ENCODE assay signal across 21 mouse cellular contexts in the genomic region with DNA sequence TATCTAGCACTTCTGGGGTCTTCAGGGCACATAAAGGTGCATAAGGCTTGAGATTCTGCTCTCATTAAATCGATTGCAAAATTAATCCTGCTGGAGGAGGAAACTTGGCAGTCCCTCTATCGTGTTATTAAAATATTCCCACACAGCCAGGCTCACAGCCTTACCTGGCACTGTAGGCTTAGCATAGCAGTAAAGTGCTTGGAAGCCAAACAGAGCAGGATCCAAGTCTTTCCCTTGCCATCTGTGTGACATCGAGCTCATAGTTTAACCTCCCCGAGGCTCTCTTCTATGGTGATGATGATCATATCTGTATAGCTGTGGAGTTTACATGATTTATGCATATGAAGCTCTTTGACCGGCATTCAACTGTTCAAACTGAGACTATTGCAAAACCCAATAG.
DNase-seq lines count a peak whose midpoint lies in the region; ATAC-seq and TF ChIP-seq lines count a peak whose summit lies in the region.
"Had no signal": no experiment of that assay in that cellular context is flagged by ENCODE, and none has a peak within 500 bp of the region (broad histone marks: within the 10 kb centered on the region; RNA-seq: fewer than 3 reads in every experiment).

No protein-coding gene starts in this region.

- H3K27ac ChIP-seq in hindbrain, embryonic 16.5 days (ENCODE audit: low read depth, low read length) = no peak overlapping the region
- no peak overlapping the region for H3K27ac ChIP-seq in hindbrain, embryonic 11.5 days (ENCODE audit: low read depth, low read length)
- H3K27ac ChIP-seq in neural tube, embryonic 15.5 days (replicated peaks) = no peak overlapping the region
- H3K27ac ChIP-seq in limb, embryonic 15.5 days = peak overlapping the region; percentile 76
- H3K27ac ChIP-seq in left cerebral cortex, adult 2 months = no peak overlapping the region
- H3K27ac ChIP-seq: embryonic facial prominence, embryonic 10.5 days; neural tube, embryonic 12.5 days had no signal

- H3K4me2 ChIP-seq in hindbrain, embryonic 16.5 days (ENCODE audit: low read length) = no peak overlapping the region
- no peak overlapping the region for H3K4me2 ChIP-seq in hindbrain, embryonic 11.5 days (replicated peaks; ENCODE audit: low read depth, low read length)
- no peak overlapping the region for H3K4me2 ChIP-seq in neural tube, embryonic 15.5 days
- H3K4me2 ChIP-seq in limb, embryonic 15.5 days = no peak overlapping the region
- H3K4me2 ChIP-seq: heart, embryonic 11.5 days; kidney, embryonic 15.5 days; liver, embryonic 11.5 days; midbrain, embryonic 11.5 days; neural tube, embryonic 12.5 days had no signal

- H3K9ac ChIP-seq in hindbrain, embryonic 16.5 days (ENCODE audit: low read depth, low read length) = no peak overlapping the region
- no peak overlapping the region for H3K9ac ChIP-seq in hindbrain, embryonic 11.5 days (ENCODE audit: low read depth, low read length)
- H3K9ac ChIP-seq in neural tube, embryonic 15.5 days (replicated peaks) = no peak overlapping the region
- H3K9ac ChIP-seq in limb, embryonic 15.5 days = no peak overlapping the region
- H3K9ac ChIP-seq: kidney, embryonic 15.5 days; liver, postnatal 0 days; neural tube, embryonic 12.5 days had no signal

- intact Hi-C loops in left cerebral cortex, adult 2 months (cut with DNase I) = no loop called here

- 0 out of 2 replicates have a peak, but pooled peaks have one; percentile 17 for ATAC-seq in hindbrain, embryonic 16.5 days
- no peak for ATAC-seq in hindbrain, embryonic 11.5 days (ENCODE audit: low FRiP score)
- ATAC-seq in neural tube, embryonic 15.5 days (ENCODE audit: low FRiP score) = 0 out of 2 replicates have a peak, but pooled peaks have one; percentile 31
- peak; percentile 48; the same call in 1 of the 2 replicates for ATAC-seq in limb, embryonic 15.5 days (ENCODE audit: insufficient number of reproducible peaks, low FRiP score, low TSS enrichment, low read depth)
- ATAC-seq: liver, postnatal 0 days had no signal

- DNase-seq in cerebellum, postnatal 25 days = peak; percentile 7 to 29
- no peak for DNase-seq in cerebellum, postnatal 4 days (ENCODE audit: low spot score in 2 of 2)
- no peak for DNase-seq in hindbrain, embryonic 11.5 days (ENCODE audit: low spot score)
- no peak for DNase-seq in neural tube, embryonic 10.5 days (ENCODE audit: extremely low spot score, low spot score)
- no peak for DNase-seq in left cerebral cortex, adult 2 months (ENCODE audit: extremely low spot score in 1 of 2, low spot score in 2 of 2)
- DNase-seq: adrenal gland, postnatal 36 days; cerebellum, adult 18-20 months; gastrocnemius, postnatal 36 days; kidney, adult 11 months; kidney, postnatal 36 days; liver, postnatal 0 days; lung, postnatal 14 days had no signal

- H3K4me1 ChIP-seq in hindbrain, embryonic 16.5 days (ENCODE audit: control insufficient read depth, insufficient read depth, low read depth, low read length) = no peaks in the 10 kb centered on the region
- H3K4me1 ChIP-seq in hindbrain, embryonic 11.5 days (replicated peaks; ENCODE audit: control insufficient read depth, insufficient read depth, low read length) = no peaks in the 10 kb centered on the region
- H3K4me1 ChIP-seq in neural tube, embryonic 15.5 days = no peaks in the 10 kb centered on the region
- peaks cover 11% of the 10 kb centered on the region for H3K4me1 ChIP-seq in limb, embryonic 15.5 days
- H3K4me1 ChIP-seq: kidney, embryonic 15.5 days; neural tube, embryonic 12.5 days had no signal

- no peaks in the 10 kb centered on the region for H3K36me3 ChIP-seq in hindbrain, embryonic 16.5 days (ENCODE audit: control insufficient read depth, insufficient read depth, low read length)
- H3K36me3 ChIP-seq in hindbrain, embryonic 11.5 days (ENCODE audit: control insufficient read depth, insufficient read depth, low read length) = no peaks in the 10 kb centered on the region
- H3K36me3 ChIP-seq in neural tube, embryonic 15.5 days = no peaks in the 10 kb centered on the region
- no peaks in the 10 kb centered on the region for H3K36me3 ChIP-seq in limb, embryonic 15.5 days
- H3K36me3 ChIP-seq: embryonic facial prominence, embryonic 10.5 days; kidney, embryonic 15.5 days; neural tube, embryonic 12.5 days had no signal

- TF ChIP-seq CTCF in left cerebral cortex, adult 2 months (IDR thresholded peaks at IDR 0.05) = no peak

- H3K9me3 ChIP-seq in hindbrain, embryonic 16.5 days (ENCODE audit: control insufficient read depth, low read length) = no peaks in the 10 kb centered on the region
- H3K9me3 ChIP-seq in hindbrain, embryonic 11.5 days (ENCODE audit: control insufficient read depth, low read length) = no peaks in the 10 kb centered on the region
- no peaks in the 10 kb centered on the region for H3K9me3 ChIP-seq in neural tube, embryonic 15.5 days (replicated peaks)
- H3K9me3 ChIP-seq in limb, embryonic 15.5 days = no peaks in the 10 kb centered on the region
- H3K9me3 ChIP-seq: embryonic facial prominence, embryonic 10.5 days; kidney, embryonic 15.5 days; neural tube, embryonic 12.5 days had no signal

- no peaks in the 10 kb centered on the region for H3K27me3 ChIP-seq in hindbrain, embryonic 16.5 days (replicated peaks; ENCODE audit: control insufficient read depth, insufficient read depth, low read length)
- no peaks in the 10 kb centered on the region for H3K27me3 ChIP-seq in hindbrain, embryonic 11.5 days (ENCODE audit: control insufficient read depth, insufficient read depth, low read length)
- no peaks in the 10 kb centered on the region for H3K27me3 ChIP-seq in neural tube, embryonic 15.5 days (replicated peaks)
- H3K27me3 ChIP-seq in limb, embryonic 15.5 days = no peaks in the 10 kb centered on the region
- H3K27me3 ChIP-seq: kidney, embryonic 15.5 days; neural tube, embryonic 12.5 days had no signal

- WGBS in hindbrain, embryonic 16.5 days = 64% methylated on average over 5 of the region's 5 CpGs
- 87% methylated on average over 5 of the region's 5 CpGs for WGBS in hindbrain, embryonic 11.5 days
- WGBS in neural tube, embryonic 15.5 days = 79% methylated on average over 5 of the region's 5 CpGs
- 54% methylated on average over 5 of the region's 5 CpGs for WGBS in limb, embryonic 15.5 days

- no peak overlapping the region for H3K4me3 ChIP-seq in hindbrain, embryonic 16.5 days (ENCODE audit: low read length)
- no peak overlapping the region for H3K4me3 ChIP-seq in hindbrain, embryonic 11.5 days (ENCODE audit: low read depth, low read length)
- H3K4me3 ChIP-seq in neural tube, embryonic 15.5 days (replicated peaks) = no peak overlapping the region
- H3K4me3 ChIP-seq in limb, embryonic 15.5 days = no peak overlapping the region
- H3K4me3 ChIP-seq in left cerebral cortex, adult 2 months = no peak overlapping the region
- H3K4me3 ChIP-seq: embryonic facial prominence, embryonic 10.5 days; kidney, embryonic 15.5 days; neural tube, embryonic 12.5 days had no signal

Comparison
In these comparisons a context has a peak if more than half of its experiments do, and no peak if none do; other contexts are left out.
1. DNase-seq: peak in cerebellum, postnatal 25 days (2 of 2); none in cerebellum, postnatal 4 days (0 of 2), hindbrain, embryonic 11.5 days (single experiment), neural tube, embryonic 10.5 days (single experiment) and left cerebral cortex, adult 2 months (0 of 2).